Mouse (Mus musculus) monocyte, adult 2 months (primary cell): Measurements from ENCODE around the gene Txn2.
A peak's percentile ranks its signal among the peaks of the same experiment; 100 is the strongest.

Source experiments
- DNase-seq, 2 experiments: peaks; one replicate each; pipeline ENCODE4 v3.0.0; 2022; ENCODE audit warnings: low spot score in 2 of 2, low read depth in 1 of 2

Gene Txn2

DNA sequence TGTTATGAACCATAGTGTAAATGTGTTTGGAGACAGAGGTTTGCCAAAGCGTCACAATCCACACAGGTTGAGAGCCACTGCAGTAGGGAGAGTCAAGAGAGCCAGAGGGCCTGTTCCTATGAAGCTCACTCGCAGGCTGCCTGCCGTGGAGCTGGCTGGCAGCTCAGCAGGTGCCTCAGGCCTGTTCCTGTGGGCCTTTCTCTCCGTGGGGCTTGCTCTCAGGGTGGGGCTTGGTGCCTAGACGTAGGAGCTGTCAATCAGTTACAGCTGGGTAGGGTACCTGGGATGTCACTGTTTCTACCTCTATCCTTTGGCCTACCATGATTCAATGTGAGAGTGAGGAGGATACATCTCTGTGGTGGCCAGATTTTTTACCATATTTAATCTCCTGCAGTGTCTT is 6.2 kb upstream of the Txn2 start:
- no peak for DNase-seq

DNA sequence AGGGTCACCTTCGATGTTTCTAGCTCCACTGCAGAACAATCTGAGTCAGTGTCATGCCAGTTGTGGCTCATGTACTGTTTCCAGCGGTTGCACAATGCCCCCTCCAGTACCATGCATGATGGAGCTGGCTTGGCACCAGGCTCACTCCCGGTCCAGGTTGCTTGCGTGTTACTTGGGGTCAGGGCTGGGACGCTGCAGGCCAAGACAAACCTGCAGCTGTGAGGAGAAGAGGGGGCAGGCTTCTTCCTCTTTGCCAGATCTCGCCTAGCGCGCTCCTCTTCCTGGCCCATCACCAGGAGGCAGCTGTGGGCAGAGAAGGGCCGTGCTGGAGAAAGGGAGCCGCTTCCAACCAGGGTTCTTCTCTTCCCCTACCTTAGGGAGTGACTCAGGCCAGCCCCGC is 5.5 kb upstream of the Txn2 start:
- no peak for DNase-seq

DNA sequence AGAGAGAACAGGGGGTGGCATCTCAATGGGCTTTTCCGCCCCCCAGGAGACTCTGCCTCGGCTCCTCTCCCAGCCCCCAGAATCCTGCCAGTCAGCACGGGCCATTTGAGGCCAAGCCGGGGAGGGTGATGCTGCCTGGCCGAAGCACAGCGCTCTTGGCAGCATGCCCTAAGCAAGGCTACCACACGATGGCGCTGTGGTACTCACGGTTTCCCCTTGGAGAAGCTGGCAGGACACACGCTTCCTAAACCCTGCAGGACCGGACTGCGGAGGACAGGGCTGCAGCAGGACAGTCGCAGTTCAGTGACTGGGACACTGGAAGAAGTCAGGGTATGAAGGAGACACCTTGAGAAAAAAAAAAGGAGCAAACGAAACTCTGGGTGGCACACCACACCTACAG is 5.0 kb upstream of the Txn2 start:
- DNase-seq = peak; percentile 85 to 91

DNA sequence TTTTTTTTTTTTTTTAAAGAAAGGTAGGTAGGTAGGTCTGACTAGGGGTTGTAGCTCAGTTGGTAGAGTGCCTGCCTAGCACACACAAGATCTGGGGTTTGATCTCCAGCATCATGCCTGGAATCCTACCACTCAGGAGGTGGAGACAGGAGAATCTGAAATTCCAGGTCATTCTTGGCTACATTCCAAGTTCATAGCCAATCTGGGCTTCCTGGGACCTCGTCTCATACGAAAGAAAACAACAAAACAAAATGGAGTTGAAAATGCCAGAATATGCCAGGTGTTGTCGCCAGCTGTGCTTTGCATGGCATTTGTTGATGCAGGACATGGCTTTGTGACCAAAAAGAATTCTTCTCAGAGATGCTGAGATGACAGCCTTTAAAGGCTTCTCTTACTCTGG is 4.4 kb upstream of the Txn2 start:
- DNase-seq = no peak

DNA sequence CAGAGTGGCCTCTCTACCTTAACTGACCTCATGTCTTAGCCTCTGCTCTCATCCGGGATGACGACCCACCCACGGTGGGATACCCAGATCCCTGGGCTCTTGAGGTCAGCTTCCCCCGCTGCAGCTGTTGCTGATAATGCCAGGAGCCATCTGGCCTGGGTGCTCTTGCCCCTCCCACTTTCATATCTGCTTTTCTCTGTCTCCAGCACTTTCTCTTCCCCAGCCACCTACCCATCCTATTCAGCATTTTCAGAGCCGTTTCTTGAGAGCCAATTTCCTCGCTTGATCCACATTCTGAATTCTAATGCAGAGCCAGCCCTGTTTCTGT is 2.8 kb upstream of the Txn2 start:
- peak in 1 of 2 experiments; percentile 30 for DNase-seq

DNA sequence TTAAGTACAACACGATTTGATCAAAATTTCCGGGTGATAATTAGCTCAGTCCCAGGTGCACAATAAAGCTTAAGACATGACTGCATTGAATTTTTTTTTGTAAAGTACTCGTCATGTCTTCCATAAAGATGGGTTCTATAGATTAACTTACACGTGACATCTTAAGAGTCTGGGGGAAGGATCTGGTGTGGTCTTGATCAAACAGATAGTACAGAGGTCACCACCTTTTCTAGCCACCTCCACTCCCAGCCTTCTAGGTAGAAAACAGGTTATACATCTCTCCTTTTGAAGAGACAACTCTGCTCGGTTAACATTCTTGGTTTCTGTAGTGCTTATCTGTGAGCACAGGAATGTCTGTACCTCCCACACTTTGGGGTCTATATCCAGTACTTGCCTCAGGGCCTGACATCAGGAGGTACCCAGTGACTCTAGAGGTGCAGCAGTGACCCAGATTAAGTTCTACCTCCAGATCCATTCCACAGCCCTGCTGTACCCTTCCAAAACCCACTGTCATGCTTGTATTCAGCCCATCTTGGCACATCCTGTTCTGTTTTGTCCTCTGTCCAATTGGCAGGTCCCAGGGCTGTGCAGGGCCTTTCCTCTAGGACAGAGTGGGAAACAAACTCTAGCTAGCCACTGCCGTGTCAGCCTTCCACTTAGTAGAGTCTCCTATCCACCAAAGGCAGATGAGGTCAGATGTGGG is 2.3 kb upstream of the Txn2 start:
- no peak for DNase-seq

DNA sequence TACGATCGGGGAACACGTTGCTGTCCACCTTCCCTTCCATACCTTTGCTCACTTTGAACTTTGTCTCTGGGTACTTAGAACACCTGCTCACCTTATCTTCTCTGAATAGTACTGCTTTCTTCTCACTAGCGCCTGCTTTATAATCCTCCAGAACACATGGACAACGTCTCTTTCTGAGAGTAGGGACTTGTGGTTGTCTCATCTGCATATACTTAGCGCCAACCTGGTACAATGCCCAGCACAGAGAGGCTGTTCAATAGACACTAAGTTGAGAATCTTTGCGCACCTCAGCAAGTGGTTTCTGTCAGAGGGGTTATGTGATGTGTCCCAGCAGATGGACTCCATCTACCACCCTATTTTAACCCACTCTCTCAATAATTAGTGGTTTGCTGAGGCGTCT is 998 bp upstream of the Txn2 start:
- DNase-seq = no peak

DNA sequence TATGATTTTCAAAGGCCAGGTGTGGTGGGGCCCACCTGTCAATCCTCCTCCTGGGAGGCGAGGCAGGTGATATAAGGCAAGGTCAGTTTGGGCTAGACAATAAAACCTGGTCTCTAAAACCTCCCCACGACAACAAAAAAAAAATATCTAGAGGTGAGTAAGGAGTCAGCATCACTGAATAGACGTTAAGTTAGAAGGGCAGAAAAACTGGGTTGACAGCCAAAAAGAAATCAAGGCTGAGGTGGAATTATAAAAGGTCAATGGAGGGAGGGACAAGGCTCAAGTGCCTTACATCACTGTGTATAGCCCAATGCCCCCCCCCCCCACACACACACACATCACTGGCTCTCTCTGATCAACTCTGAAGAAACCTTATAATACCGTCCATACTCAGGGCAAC is 715 bp downstream of the Txn2 start:
- no peak for DNase-seq

DNA sequence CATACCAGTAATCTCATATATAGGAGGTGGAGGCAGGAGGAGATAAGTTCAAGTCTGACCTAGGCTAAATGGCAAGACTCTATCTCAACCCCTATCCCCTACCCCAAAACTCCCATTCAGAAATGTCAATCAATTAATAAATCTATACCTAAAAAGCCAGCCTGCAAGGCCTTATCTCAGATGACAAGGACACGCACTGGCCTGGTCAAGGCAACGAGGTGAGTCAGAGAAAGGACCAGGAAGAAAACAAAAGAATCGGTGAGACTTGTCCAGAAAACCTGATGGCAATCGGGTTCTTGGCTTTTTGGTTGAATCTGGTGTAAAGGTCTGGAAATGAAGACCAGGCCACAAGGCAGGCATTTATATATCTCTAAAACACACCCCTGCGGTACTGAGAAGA is 1.9 kb downstream of the Txn2 start:
- no peak for DNase-seq

DNA sequence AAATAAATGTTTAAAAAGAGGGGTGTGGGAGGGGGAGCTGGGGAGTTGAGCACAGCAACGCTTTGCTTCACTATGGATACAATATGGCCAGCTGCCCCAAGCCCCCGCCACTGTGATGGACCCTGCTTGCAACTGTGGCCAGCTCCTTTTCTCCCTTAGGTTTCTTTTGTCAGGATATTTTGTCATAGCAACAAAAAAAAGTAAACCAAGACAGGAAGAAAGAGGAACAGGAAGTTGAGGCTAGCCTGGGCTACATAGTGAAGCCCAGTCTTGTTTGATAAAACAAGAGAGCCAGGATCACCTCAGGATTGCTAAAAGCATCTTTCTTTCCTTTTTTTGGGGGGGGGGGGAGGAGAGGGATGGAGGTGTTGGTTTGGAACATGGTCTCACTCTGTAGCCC is 3.6 kb downstream of the Txn2 start:
- no peak for DNase-seq

DNA sequence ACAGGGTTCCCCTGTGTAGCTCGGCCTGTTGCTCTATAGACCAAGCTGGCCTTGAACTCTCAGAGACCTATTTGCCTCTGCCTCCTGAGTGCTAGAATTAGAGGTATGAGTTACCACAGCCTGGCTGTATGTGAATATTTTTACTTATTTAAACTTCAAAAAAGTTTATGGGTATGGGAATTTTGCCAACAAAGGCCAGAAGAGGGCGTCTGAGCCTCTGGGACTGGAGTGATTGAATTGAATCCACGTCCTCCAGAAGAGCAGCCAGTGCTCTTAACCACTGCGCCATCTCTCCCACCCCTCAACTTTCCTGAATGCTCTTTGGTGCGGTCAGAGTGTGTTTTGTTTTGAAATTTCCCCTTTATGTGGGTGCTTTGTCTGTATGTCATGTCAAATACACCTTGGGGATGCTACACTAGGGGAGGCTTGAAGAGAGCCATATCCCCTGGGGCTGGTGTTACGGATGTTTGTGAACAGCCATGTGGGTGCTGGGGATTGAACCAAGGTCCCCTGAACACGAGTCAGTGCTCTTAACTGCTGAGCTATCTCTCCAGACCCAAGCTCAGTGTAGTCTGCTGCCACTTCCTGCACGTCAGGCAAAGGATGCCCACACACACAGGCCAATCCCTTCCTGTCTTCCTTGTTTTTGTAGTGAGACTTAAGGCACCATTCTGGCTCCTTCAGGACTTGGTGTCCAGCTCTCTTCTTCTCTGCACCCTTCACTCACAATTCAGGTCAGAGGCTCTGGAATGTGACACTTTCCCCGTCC is 5.4 kb downstream of the Txn2 start:
- DNase-seq = no peak

DNA sequence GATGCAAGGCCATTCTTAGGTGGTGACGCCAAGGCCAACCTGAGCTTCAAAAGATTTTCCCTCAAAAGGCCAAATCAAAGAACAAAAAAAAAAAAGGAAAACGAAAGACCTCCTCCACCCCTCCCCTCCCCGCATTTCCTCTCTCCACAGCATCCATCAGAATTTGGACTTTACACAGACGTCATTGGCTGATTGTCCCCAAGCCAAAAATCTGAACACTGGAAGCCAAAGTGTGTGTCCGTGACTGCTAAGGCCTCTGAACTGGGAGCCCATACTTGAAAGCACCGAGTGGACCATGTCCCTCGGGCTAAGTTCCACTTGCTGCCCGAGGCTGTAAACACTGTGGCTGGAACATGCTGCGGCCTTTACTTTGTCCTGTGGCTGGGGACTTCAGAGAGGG is 6.1 kb downstream of the Txn2 start:
- DNase-seq = no peak

DNA sequence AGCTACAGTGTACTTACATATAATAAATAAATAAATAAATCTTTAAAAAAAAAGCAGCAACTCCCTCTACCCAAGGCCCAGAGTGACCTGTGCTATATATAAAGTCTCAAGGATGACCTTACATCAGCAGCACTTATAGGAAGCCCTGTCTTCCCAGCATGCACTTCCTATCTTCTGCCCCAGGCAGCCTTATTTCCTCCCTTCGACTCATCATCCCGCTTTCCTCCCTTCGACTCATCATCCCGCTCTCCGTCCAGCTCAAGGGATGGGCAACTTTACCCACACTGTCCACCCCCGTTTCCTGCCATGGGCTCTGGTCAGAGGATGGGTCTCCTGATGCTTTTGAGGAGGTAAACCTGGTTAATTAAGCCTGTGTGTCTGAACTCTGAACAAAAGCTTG is 7.2 kb downstream of the Txn2 start:
- no peak for DNase-seq

DNA sequence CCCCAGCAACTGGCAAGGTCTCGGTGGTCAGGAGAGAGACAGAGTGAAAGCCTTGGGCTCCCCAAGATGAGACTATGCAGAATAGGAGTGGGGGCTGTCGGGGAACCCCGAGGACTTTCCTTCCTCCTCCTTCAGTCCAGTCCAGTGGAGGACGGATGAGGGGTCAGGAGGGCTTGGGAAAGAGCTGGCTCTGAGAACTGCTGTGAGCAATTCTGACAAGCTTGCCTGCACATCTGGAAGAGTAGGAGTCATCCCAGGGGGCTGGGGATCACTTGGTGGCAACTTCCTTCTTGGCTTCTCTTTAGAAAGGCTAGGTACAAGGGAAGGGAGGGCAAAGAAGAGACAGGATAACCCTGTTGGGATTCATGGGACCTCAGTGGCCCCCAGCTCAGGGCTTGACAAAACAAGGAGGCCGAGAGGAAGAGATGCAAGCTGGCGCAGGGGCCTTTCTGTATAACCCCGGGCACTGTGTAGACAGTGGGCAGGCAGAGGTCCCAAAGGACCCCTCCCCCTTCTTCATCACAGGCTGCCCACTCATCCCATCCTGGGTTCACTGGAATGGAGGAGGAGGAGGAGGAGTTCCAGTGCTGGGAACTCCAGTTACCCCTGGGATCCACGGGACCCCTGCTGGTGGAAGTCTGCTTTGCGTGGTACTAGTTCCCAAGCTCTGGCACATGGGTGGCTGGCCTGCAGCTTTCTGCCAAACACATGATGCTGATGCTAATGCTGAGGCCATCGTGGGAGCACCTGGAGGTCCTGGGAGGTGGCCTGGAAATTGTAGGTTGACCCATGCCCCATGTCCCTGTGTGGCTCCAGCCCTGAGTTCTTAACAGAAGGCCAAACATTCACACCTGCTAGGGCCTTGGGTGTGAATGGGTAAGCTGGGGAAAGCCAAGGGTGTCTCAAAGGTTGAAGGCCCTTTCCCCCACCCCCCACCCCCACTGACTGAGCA is 8.0 kb downstream of the Txn2 start:
- no peak for DNase-seq

DNA sequence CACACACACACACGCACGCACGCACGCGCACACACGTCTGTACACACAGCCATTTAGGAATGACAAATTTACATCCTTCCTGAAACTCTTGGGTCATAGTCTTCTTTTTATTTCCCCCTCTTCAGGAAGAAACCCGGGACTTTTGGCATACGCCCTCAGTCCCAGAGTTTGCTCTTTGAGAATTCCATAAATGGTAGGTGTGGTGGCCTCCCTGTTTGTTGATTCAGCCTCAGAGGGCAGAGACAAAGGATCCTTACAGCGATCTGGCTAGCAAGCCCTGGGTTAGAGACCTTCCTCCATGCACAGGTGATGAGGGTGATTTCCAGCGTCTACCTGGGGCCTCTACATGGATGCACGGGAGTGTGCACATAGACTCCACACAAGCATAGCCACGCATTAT is 9.4 kb downstream of the Txn2 start:
- DNase-seq = no peak

DNA sequence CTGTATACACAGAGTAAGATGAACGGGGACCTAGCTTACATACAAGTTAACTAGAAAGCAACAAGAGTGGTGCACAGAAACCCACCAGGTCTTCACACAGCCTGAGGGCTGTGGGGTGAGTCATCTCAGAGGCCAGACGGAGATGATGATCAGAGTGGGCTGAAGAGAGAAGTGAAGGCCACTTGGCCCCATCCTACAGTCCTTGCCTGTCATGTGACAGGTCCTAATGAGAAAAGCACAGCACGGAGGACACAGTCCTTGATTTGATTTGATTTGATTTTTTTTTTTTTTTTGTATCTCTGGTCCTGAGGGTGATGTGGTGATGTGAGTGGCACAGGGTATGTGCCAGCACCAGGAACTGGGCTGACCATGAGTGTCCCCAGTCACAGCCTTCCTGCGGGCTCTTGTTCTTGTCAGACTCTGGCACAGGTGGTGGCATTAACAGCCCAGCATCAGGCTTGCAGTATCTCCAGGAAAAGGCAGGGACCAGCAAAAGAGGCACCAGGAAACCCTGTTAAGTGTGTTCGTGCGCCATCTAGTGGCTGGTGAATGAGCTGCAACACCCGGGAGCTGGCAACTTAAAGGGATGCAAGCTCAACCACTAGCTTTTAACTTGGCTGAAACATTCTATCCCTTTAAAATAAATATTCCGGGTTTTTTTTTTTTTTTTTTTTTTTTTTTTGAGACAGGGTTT is 11.8 kb downstream of the Txn2 start:
- DNase-seq = peak; percentile 59 to 80

DNA sequence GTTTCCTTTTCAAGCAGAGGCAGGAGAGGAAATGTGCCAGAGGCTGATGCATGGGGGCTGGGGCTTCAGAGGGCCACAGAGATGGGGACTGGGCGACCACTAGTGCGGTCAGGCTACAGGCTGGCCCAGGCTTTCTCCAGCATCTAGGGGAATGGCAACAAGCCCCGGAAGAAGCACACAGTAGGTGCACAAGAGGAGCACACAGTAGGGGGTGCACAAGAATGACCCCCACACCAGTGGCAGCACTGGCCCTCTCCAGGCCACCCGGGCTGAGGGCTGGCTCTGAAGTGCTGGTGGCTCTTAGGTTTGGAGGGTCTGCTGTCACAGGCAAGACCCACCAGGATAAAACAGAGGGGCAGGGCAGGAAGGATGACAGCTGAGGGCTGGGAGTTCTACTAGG is 13.5 kb downstream of the Txn2 start:
- no peak for DNase-seq

DNA sequence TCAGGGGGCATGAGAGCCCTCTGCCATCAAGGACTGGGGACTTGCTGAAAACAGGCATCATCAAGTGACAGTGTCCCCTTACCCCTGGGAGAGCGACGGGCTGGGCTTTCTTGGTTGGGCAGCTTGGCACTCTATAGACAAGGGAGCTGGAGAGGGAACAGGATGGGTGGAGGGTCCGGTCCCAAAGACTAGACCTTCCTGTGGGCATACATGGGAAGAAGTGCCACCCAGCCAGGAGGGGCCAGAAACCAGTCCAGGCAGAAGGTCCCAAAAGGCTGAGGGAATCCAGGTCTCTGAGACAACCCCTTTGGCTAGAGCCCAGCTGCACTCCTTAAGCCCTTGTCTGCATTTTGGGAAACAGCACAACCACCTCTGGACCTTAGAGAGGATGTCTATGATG is 14.3 kb downstream of the Txn2 start:
- no peak for DNase-seq

DNA sequence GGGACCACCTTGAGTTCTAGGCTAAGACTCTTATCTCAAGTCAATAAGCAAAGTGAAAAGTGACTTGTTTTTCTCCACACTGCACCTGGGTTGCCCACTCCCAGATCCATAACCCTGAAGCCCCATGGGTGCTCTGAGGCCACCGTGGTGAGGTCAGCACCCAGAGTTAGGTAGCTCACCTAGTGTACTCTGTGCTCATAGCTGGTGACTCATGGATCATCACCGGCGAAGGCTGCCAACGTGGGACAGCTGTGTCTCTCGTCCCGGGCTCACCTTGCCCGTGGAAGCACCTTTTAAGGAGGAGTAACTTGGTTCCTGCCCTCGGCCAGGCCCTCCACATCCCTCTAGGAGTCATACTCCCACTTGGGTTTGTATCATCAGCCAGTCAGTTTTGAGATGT is 15.8 kb downstream of the Txn2 start:
- no peak for DNase-seq

DNA sequence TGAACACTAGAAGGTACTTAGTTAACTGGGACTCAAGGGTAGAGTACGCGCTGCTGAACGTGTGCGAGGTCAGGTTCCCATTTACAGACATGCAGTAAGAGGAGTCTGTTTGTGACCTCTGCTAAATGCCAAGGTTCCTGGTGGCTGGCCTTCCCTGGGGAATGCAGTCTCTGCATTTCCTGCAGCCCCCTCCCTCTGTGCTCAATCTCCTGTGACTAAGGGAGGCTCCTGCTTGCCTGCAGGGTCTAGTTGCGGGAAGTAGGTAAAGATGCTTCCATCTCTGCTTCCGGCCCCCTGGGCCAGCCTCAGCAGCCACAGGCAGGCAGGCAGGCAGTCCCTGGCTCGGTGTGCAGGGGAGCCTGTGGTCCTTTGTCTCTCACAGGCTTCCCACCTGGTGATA is 16.2 kb downstream of the Txn2 start:
- no peak for DNase-seq

DNA sequence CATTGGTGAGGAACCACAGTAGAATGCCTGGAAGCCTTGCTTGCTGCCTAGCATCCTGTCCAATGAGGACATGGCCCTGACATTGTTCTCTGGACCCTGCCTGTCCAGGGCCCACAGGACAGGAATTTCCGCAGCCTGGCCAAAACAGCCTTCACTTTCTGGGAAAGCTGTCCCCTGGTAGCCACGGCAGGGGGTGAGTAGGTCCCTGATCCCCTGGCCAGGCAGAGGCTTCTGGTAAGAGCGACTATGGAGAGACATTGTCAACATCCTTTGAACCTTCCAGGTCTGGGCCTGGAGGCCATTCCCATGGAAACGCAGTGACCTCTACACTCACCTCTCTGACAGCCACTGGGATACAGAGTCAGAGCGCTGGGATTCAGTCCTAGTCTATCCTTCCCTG is 16.8 kb downstream of the Txn2 start:
- DNase-seq = no peak
